Mouse (Mus musculus) liver, embryonic 14.5 days (tissue): ENCODE measurements at regions not wholly inside any gene's neighbourhood (a gene's known extent, or its start where the extent isn't known, plus 50 kb on each side); places are given as distances from the start of the nearest gene placed in this dataset.

Experiments used
- ATAC-seq: fragments of 200-750 bp; cut with Nextera tagmentation; 2 replicates; pipeline ENCODE4 v1.8.0; 2017; ENCODE audit warnings: moderate number of reproducible peaks, mild to moderate bottlenecking, moderate library complexity; ENCODE audit not compliant: insufficient read depth
- DNase-seq, 3 experiments: peaks; one replicate each; pipeline ENCODE4 v3.0.0-alpha.2; 2012 to 2013; ENCODE audit warnings: low read depth in 3 of 3, low spot score in 3 of 3
- H3K27ac ChIP-seq: fragments of 300-500 bp; sonication (generic); 2 replicates; pipeline ENCODE4 v1.5.1; 2014; ENCODE audit warnings: moderate library complexity, mild to moderate bottlenecking, control low read depth, inconsistent platforms
- H3K27me3 ChIP-seq: fragments of 300-500 bp; sonication (generic); 2 replicates; pipeline ENCODE4 v1.6.1; 2014; ENCODE audit warnings: mild to moderate bottlenecking, low read length, moderate library complexity; ENCODE audit not compliant: control insufficient read depth, insufficient read depth
- H3K36me3 ChIP-seq: fragments of 300-500 bp; sonication (generic); replicated peaks from 2 replicates; pipeline ENCODE4 v1.6.1; 2014; ENCODE audit warnings: low read depth; ENCODE audit not compliant: control insufficient read depth, insufficient read depth
- H3K4me1 ChIP-seq, 2 experiments: fragments of 200-500 bp in 1 of 2; fragments of 300-500 bp in 1 of 2; sonication (generic) in 1 of 2; replicated peaks; 2 replicates each; pipeline ENCODE4 v1.6.1; 2012 to 2014; ENCODE audit warnings: antibody characterized with exemption in 1 of 2, inconsistent platforms in 1 of 2, low read length in 1 of 2; ENCODE audit not compliant: control insufficient read depth in 2 of 2, insufficient read depth in 2 of 2
- H3K4me2 ChIP-seq: fragments of 300-500 bp; sonication (generic); 2 replicates; pipeline ENCODE4 v1.6.1; 2014; ENCODE audit warnings: low read depth, mild to moderate bottlenecking, control low read depth, moderate library complexity
- H3K4me3 ChIP-seq, 2 experiments: fragments of 200-500 bp in 1 of 2; fragments of 300-500 bp in 1 of 2; sonication (generic) in 1 of 2; 2 replicates each; pipeline ENCODE4 v1.5.1; 2012 to 2014; ENCODE audit warnings: low read depth in 2 of 2, low read length in 2 of 2, mild to moderate bottlenecking in 2 of 2, control low read depth in 1 of 2, inconsistent platforms in 1 of 2, moderate library complexity in 1 of 2; ENCODE audit not compliant: insufficient read depth in 1 of 2
- H3K9ac ChIP-seq: fragments of 300-500 bp; sonication (generic); replicated peaks from 2 replicates; pipeline ENCODE4 v1.6.1; 2014; ENCODE audit warnings: mild to moderate bottlenecking, control low read depth, moderate library complexity
- H3K9me3 ChIP-seq: fragments of 300-500 bp; sonication (generic); 2 replicates; pipeline ENCODE4 v1.6.1; 2016; ENCODE audit warnings: low read length, mixed read lengths; ENCODE audit not compliant: control insufficient read depth
- CTCF ChIP-seq: IDR thresholded peaks from 2 replicates; pipeline ENCODE4 v1.5.1; 2016; ENCODE audit warnings: antibody characterized with exemption, low read depth, control low read depth
- EP300 ChIP-seq: IDR thresholded peaks from 2 replicates; pipeline ENCODE4 v1.6.1; 2016; ENCODE audit warnings: antibody characterized with exemption, low read depth
- WGBS: fragments of 180-500 bp; shearing (Covaris S2); extraction: QIAGEN DNeasy Blood & Tissue Kit; methylation state at CpG from one replicate; pipeline ENCODE4 v1.1.7; 2014; ENCODE audit not compliant: insufficient replicate concordance; 5-methylcytosine and 5-hydroxymethylcytosine counted together

DNA sequence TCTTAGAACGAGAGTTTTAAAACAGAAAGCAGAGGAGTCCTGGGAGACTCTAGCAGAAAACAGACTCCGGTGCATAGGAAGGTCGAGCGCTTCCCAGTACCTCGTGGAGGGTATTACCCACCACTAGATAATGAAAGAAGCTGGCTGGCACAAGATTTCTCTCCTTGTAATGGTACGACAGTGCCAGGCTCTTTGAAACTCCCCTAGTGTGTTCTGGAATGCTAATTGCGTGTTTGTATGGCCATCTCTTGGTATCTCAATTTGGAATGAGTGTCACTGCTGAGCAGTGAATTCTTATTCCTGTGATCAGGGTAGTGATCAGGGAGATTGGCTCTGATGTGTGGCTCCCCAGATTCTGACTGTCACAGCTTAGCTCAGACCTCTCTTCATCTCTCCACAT lies 158.8 kb upstream of the Arrdc4 start:
- no peak overlapping the region for H3K27ac ChIP-seq
- no peak for DNase-seq
- WGBS, result 64% methylated on average over 7 of the region's 7 CpGs
- H3K4me1 ChIP-seq, result no peaks in the 10 kb centered on the region
- H3K9me3 ChIP-seq, result no peaks in the 10 kb centered on the region
- ATAC-seq, result no peak
- H3K36me3 ChIP-seq, result no peaks in the 10 kb centered on the region
- no peaks in the 10 kb centered on the region for H3K27me3 ChIP-seq
- H3K4me2 ChIP-seq, result no peak overlapping the region
- no peak overlapping the region for H3K9ac ChIP-seq
- TF ChIP-seq CTCF, result no peak
- TF ChIP-seq EP300, result no peak
- H3K4me3 ChIP-seq, result no peak overlapping the region

DNA sequence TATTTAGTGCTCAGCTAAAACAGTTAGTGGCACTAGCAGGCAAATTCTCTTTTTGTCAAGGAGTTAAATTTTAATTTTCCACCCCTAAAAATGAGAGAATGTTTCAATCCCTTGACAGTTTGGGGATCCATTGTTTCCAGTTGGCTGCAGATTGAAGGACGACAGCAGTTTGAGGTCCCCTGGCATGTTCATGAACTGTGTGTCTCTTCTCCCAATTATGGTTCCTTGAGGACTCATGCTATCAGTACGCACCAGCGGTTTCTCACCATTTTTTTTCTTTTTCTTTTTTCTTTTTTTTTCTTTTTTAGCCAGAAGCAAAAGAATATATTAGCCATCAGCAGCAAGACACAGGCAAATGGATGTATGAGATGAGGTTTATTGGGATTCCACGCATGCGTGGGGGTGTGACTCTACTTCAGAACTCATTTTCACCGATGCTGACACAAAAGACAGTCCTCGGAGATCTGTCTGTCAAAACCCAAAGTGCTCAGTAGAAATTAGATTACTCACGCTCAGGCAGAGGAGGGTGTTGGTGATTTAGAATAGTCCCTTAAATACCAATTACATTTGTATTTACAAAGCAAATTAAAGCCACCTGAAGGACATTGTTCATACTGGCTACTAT lies 157.8 kb upstream of the Arrdc4 start:
- DNase-seq (no peak), ATAC-seq (no peak)
- Histone ChIP-seq H3K27me3 (no peaks in the 10 kb centered on the region), H3K9ac (no peak overlapping the region), H3K36me3 (no peaks in the 10 kb centered on the region), H3K4me3 (no peak overlapping the region), H3K4me2 (no peak overlapping the region), H3K9me3 (no peaks in the 10 kb centered on the region), H3K27ac (no peak overlapping the region), H3K4me1 (no peaks in the 10 kb centered on the region)
- WGBS, result 66% methylated on average over 8 of the region's 8 CpGs
- TF ChIP-seq EP300 (no peak), CTCF (no peak)

DNA sequence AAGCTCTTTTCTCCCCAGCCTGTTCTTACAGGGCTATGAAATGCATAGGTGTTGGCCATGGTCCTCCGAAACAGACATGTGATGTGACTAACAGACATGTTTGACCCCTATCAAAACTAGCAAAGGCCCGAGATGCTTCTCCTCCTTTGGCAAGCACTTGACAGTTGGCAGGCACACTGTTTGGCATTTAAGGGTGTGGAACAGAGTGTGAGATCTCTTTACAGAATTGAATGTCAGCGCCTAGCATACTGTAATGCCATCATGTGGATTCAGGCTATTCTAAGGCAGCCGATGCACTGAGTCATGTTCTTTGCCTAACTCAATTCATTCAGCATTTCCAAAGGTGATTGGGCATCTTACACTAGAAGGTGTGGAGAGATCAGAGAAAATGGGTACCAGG lies 156.8 kb upstream of the Arrdc4 start:
- Histone ChIP-seq H3K9ac (no peak overlapping the region), H3K4me2 (no peak overlapping the region), H3K4me1 (no peaks in the 10 kb centered on the region), H3K4me3 (no peak overlapping the region), H3K9me3 (no peaks in the 10 kb centered on the region), H3K27ac (no peak overlapping the region), H3K36me3 (no peaks in the 10 kb centered on the region), H3K27me3 (no peaks in the 10 kb centered on the region)
- ATAC-seq (no peak), DNase-seq (no peak)
- WGBS, result 62% methylated on average over 4 of the region's 4 CpGs
- TF ChIP-seq EP300 (no peak), CTCF (no peak)

DNA sequence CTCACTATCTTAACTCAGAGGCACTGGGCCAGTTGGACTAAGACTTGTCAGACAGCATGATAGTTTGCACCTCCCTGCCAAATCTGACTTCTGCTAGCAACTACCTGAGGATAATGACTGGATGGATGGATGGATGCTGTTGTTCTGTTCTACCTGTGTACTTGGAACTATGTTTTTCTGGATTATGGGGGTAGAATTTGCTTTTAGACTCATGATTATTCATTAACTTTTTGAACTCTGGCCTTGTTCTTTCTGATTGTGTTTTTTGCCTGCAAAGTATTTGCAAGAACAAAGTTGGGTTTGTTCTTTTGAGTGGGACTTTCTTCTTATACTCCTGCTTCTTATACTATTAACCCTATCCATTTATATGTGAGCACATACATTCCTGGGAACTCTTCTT lies 137.1 kb upstream of the Arrdc4 start:
- H3K4me3 ChIP-seq, result no peak overlapping the region
- no peak overlapping the region for H3K9ac ChIP-seq
- no peaks in the 10 kb centered on the region for H3K36me3 ChIP-seq
- no peak for ATAC-seq
- H3K4me1 ChIP-seq, result no peaks in the 10 kb centered on the region
- no peak overlapping the region for H3K4me2 ChIP-seq
- H3K27ac ChIP-seq, result no peak overlapping the region
- TF ChIP-seq CTCF, result no peak
- TF ChIP-seq EP300, result no peak
- no peaks in the 10 kb centered on the region for H3K27me3 ChIP-seq
- no peaks in the 10 kb centered on the region for H3K9me3 ChIP-seq
- no peak for DNase-seq

DNA sequence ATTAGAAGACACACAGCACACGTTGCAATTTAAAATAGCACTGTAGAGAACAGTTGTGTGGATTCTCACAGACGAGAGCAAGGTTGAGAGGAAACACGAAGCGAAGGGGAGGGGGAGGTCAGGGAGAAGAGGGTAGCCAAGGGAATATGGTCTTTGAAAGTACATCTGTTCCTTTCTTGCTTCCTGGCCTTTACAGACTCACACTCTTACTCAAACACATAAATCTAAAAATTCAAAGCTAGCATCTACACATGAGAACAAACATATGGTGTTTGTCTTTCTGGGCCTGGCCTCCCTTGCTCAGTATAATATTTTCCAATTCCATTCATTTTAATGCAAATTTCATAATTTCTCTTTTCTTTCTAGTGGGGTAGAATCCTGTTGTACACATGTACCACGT lies 124.0 kb upstream of the Arrdc4 start:
- Histone ChIP-seq H3K4me2 (no peak overlapping the region), H3K9me3 (no peaks in the 10 kb centered on the region), H3K4me3 (no peak overlapping the region), H3K4me1 (no peaks in the 10 kb centered on the region), H3K36me3 (no peaks in the 10 kb centered on the region), H3K27me3 (no peaks in the 10 kb centered on the region), H3K27ac (no peak overlapping the region), H3K9ac (no peak overlapping the region)
- no peak for ATAC-seq
- no peak for TF ChIP-seq CTCF
- no peak for TF ChIP-seq EP300
- no peak for DNase-seq
- 45% methylated on average over 5 of the region's 5 CpGs for WGBS
